Mouse (Mus musculus) embryonic facial prominence, embryonic 11.5 days (tissue): ENCODE measurements around the gene 1810037I17Rik. TPM values are rescaled to one million over a fixed set of nuclear protein-coding genes. Genes with fewer than 3 reads are reported as not detected.
A peak's percentile ranks its signal among the peaks of the same experiment; 100 is the strongest.

Experiments used
- ATAC-seq: fragments of 200-750 bp; cut with Nextera tagmentation; replicated peaks from 2 replicates; pipeline ENCODE4 v1.8.0; 2017; ENCODE audit warnings: low read depth; ENCODE audit not compliant: insufficient number of reproducible peaks, low FRiP score, low TSS enrichment
- DNase-seq: peaks from one replicate; pipeline ENCODE4 v3.0.0-alpha.2; 2015; ENCODE audit warnings: low spot score
- H3K27ac ChIP-seq: fragments of 300-500 bp; sonication (generic); replicated peaks from 2 replicates; pipeline ENCODE4 v1.5.1; 2014; ENCODE audit warnings: mild to moderate bottlenecking, low read depth, low read length, control low read depth
- H3K27me3 ChIP-seq: fragments of 300-500 bp; sonication (generic); 2 replicates; pipeline ENCODE4 v1.6.1; 2014; ENCODE audit warnings: mild to moderate bottlenecking, low read length, moderate library complexity, mixed read lengths; ENCODE audit not compliant: control insufficient read depth, insufficient read depth
- H3K36me3 ChIP-seq: fragments of 300-500 bp; sonication (generic); replicated peaks from 2 replicates; pipeline ENCODE4 v1.6.1; 2014; ENCODE audit warnings: low read depth, mild to moderate bottlenecking, low read length, moderate library complexity, mixed read lengths; ENCODE audit not compliant: control insufficient read depth, insufficient read depth
- H3K4me1 ChIP-seq: fragments of 300-500 bp; sonication (generic); 2 replicates; pipeline ENCODE4 v1.6.1; 2014; ENCODE audit warnings: low read length, mixed read lengths; ENCODE audit not compliant: control insufficient read depth, insufficient read depth
- H3K4me2 ChIP-seq: fragments of 300-500 bp; sonication (generic); 2 replicates; pipeline ENCODE4 v1.6.1; 2014; ENCODE audit warnings: low read depth, mild to moderate bottlenecking, control low read depth, low read length, moderate library complexity
- H3K4me3 ChIP-seq: fragments of 300-500 bp; sonication (generic); 2 replicates; pipeline ENCODE4 v1.5.1; 2014; ENCODE audit warnings: low read depth, low read length, control low read depth
- H3K9ac ChIP-seq: fragments of 300-500 bp; sonication (generic); replicated peaks from 2 replicates; pipeline ENCODE4 v1.6.1; 2014; ENCODE audit warnings: mild to moderate bottlenecking, control low read depth, low read length
- H3K9me3 ChIP-seq: fragments of 300-500 bp; sonication (generic); replicated peaks from 2 replicates; pipeline ENCODE4 v1.6.1; 2016; ENCODE audit warnings: mild to moderate bottlenecking, low read length, inconsistent platforms, mixed read lengths; ENCODE audit not compliant: control insufficient read depth
- WGBS: fragments of 180-500 bp; shearing (Covaris S2); extraction: QIAGEN DNeasy Blood & Tissue Kit; methylation state at CpG from one replicate; pipeline ENCODE4 v1.1.7; 2014; 5-methylcytosine and 5-hydroxymethylcytosine counted together
- polyA plus RNA-seq: library from polyadenylated mRNA; unstranded; fragments of >200 nt; fragmentation: Nextera tagmentation; extraction: Ambion mirVana; gene quantifications from 2 replicates; pipeline ENCODE4 v1.2.1, GENCODE M21; 2014

1810037I17Rik gene
- polyA plus RNA-seq, 1 experiment from 2014 or later: 88.3 TPM

- H3K27me3 ChIP-seq: no peaks in the 10 kb centered on the region
- no peak overlapping the region for H3K4me2 ChIP-seq
- DNase-seq (no peak), ATAC-seq (no peak)
- no peaks in the 10 kb centered on the region for H3K9me3 ChIP-seq
- WGBS: 89% methylated on average over 2 of the region's 2 CpGs
- no peak overlapping the region for H3K27ac ChIP-seq
- H3K4me3 ChIP-seq: no peak overlapping the region
- no peak overlapping the region for H3K9ac ChIP-seq
- no peaks in the 10 kb centered on the region for H3K4me1 ChIP-seq
- no peaks in the 10 kb centered on the region for H3K36me3 ChIP-seq
These were observed 26.1 kb downstream of the 1810037I17Rik start for GRCm38 (mm10) chr3:122950129-122950528.

DNA sequence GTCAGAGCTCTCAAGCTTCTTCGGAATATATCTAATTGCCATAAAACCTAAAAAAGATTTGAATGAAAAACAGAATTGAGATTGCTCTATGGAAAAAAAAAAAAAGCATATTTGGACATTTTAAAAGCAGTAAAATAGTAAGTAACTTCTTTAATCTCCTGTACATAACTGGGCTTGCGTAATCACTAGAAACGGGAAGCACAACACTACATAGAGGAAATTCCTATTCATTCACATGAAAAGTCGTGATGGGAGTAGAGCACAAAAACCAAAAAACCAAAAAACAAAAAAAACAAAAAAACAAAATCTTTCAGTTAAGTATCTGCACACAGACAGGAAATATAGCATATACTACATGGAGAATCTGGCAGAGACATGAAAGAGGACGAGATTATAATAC lies 40.3 kb downstream of the 1810037I17Rik start:
- WGBS: 90% methylated on average over 5 of the region's 5 CpGs
- Histone ChIP-seq H3K9me3 (no peaks in the 10 kb centered on the region), H3K4me3 (no peak overlapping the region), H3K9ac (no peak overlapping the region), H3K27me3 (no peaks in the 10 kb centered on the region), H3K4me2 (no peak overlapping the region), H3K36me3 (no peaks in the 10 kb centered on the region), H3K4me1 (no peaks in the 10 kb centered on the region), H3K27ac (no peak overlapping the region)
- DNase-seq: no peak
- no peak for ATAC-seq

GRCm38 (mm10) chr3:122968391-122968790 lies 44.4 kb downstream of the 1810037I17Rik start:
- WGBS: 89% methylated on average over 9 of the region's 9 CpGs
- Histone ChIP-seq H3K27ac (no peak overlapping the region), H3K9me3 (no peaks in the 10 kb centered on the region), H3K36me3 (no peaks in the 10 kb centered on the region), H3K4me2 (no peak overlapping the region), H3K27me3 (no peaks in the 10 kb centered on the region), H3K9ac (no peak overlapping the region), H3K4me1 (no peaks in the 10 kb centered on the region), H3K4me3 (no peak overlapping the region)
- DNase-seq (no peak), ATAC-seq (no peak)

- DNase-seq (peak; percentile 52), ATAC-seq (no peak)
- WGBS: 27% methylated on average over 3 of the region's 3 CpGs
- H3K4me1 ChIP-seq: no peaks in the 10 kb centered on the region
- no peaks in the 10 kb centered on the region for H3K36me3 ChIP-seq
- no peak overlapping the region for H3K4me2 ChIP-seq
- H3K9me3 ChIP-seq: no peaks in the 10 kb centered on the region
- no peak overlapping the region for H3K9ac ChIP-seq
- H3K4me3 ChIP-seq: no peak overlapping the region
- no peak overlapping the region for H3K27ac ChIP-seq
- no peaks in the 10 kb centered on the region for H3K27me3 ChIP-seq
These were observed 48.3 kb downstream of the 1810037I17Rik start for GRCm38 (mm10) chr3:122972126-122972822.

DNA sequence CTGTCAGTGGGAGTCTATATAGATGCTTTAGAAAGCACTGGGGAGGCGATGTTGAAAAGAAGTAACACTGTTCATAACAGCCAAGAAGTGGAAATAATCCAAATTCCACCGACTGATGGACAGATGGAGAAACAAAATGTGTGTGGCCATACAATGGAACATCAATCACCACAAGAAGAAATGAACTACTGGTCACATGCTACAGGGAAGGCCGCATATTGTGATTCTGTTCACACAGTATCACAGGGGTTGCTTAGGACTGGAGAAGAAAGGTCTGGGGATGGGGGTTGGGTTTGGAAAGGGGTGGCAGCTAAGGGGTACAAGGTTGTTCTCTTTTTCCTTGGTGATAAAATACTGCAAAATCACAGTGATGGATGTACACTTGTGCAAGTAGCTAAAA lies 50.8 kb downstream of the 1810037I17Rik start:
- WGBS: 82% methylated on average over 3 of the region's 3 CpGs
- Histone ChIP-seq H3K36me3 (no peaks in the 10 kb centered on the region), H3K4me2 (no peak overlapping the region), H3K9ac (no peak overlapping the region), H3K4me1 (no peaks in the 10 kb centered on the region), H3K27ac (no peak overlapping the region), H3K4me3 (no peak overlapping the region), H3K27me3 (no peaks in the 10 kb centered on the region), H3K9me3 (no peaks in the 10 kb centered on the region)
- ATAC-seq (no peak), DNase-seq (no peak)

- no peak for ATAC-seq
- Histone ChIP-seq H3K4me1 (no peaks in the 10 kb centered on the region), H3K4me2 (no peak overlapping the region), H3K4me3 (no peak overlapping the region), H3K27ac (no peak overlapping the region), H3K9ac (no peak overlapping the region), H3K36me3 (no peaks in the 10 kb centered on the region), H3K27me3 (no peaks in the 10 kb centered on the region), H3K9me3 (no peaks in the 10 kb centered on the region)
- DNase-seq: no peak
- 92% methylated on average over 4 of the region's 4 CpGs for WGBS
These were observed 51.4 kb downstream of the 1810037I17Rik start for GRCm38 (mm10) chr3:122975363-122975762.

Other genes starting within 250 kb of the 1810037I17Rik start
- 4.6 and 4.8 TPM in 2 replicates for gene Pde5a, start 195.3 kb upstream of the 1810037I17Rik start, polyA plus RNA-seq
- not detected in 2 replicates for gene Fabp2, start 29.1 kb upstream of the 1810037I17Rik start, polyA plus RNA-seq
- gene Gm10959, start 4.8 kb upstream of the 1810037I17Rik start, polyA plus RNA-seq: not detected in 2 replicates
- 4.8 and 5.3 TPM in 2 replicates for gene Usp53, start 60.3 kb downstream of the 1810037I17Rik start, polyA plus RNA-seq
- 0.78 and 1.3 TPM in 2 replicates for gene Myoz2, start 110.8 kb downstream of the 1810037I17Rik start, polyA plus RNA-seq